Mouse (Mus musculus): Measurements from ENCODE around the gene Morc2a.

The Morc2a gene

DNA sequence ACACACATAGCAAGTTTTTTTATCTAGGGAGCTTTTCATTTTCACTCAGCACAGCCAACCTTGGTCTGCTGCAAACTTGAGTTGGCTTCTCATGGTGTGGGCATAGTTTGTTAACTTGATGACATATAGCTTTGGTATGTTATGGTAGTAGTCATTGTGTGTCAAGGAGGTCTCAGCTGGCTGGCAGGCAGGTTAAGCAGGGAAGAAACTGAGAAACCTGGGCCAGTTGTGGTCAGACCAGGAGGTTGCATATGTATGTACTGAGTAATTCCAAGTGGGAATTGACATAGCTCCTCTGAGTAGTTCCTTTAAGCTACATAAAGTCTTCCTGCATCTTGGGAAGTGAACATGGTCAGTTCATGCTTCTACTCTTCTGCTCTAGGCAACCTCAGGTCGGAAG, 35.2 kb downstream of the Morc2a start:
- in situ Hi-C loops (cut with MboI, MseI), result no loop called here

DNA sequence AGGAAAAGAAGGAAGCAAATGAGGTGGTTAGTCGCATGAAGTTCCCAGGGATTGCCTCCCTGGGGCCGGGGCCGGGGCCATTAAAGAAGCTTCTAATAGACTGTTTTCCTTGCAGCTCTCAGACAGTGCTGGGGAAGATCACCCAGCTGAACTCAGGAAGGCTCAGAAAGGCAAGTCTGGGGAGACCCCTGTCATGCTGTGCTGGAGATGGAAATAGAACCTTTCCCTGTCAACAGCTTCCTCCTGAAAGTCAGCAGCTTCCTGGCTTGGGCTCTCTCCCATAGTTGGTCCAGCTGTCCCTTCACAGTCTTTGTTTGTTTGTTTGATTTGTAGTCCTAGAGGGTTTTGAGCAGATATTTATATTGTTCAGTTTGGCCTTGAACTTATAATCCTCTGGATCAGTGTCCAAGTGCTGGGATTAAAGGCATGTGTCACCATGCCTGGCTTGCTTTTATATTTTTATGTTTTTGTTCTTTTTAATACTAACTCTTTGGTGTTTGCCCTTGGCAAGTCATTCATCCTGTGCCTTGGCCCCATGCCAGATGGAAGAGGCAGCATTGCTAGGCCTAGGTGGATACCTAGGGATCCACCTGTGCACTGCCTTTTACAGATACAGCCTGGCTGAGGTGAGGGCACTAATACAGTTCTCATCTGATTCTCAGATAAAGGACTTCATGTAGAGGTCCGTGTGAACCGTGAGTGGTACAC, 35.9 kb downstream of the Morc2a start:
- in situ Hi-C loops (cut with MboI, MseI), result no loop called here

DNA sequence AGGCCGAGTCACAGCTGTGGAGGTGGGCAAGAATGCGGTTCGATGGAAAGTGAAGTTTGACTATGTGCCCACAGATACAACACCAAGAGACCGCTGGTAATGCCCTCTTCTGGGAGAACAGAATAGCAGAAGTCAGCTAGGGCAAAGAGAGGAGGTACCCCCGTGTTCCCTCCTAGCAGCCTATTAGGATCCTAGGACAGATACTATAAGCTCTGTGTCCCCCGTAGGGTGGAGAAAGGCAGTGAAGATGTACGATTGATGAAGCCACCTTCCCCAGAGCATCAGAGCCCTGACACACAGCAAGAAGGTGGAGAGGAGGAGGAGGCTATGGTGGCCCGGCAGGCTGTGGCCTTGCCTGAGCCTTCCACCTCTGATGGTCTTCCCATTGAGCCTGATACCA, 36.4 kb downstream of the Morc2a start:
- in situ Hi-C loops (cut with MboI, MseI), result no loop called here

- in situ Hi-C loops (cut with MboI, MseI), result no loop called here
These were observed 37.3 kb downstream of the Morc2a start for GRCm38 (mm10) chr11:3686318-3686717.

GRCm38 (mm10) chr11:3686885-3687284, 37.9 kb downstream of the Morc2a start:
- in situ Hi-C loops (cut with MboI, MseI), result no loop called here

DNA sequence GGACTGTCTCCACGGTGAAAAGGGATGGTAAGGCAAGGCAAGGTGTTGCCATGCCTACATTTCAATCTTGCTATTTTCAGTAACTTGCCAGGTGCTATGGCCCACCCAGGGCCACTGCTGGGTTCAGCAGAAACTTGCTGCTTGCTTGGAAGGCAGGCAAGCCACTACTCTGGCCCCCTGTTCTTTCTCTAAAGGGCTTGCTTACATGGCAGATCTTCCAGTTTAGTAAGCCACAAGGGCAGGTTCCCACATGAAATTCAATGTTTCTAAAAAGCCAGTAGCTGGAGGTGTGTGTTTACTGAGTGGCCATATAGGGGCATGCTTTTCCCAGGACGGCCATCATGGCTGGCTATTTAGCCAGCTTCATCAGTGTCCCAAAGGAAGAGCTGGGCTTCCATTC, 42.8 kb downstream of the Morc2a start:
- in situ Hi-C loops (cut with MboI, MseI), result no loop called here

- in situ Hi-C loops (cut with MboI, MseI), result no loop called here
These were observed 47.2 kb downstream of the Morc2a start for GRCm38 (mm10) chr11:3696086-3696616.

DNA sequence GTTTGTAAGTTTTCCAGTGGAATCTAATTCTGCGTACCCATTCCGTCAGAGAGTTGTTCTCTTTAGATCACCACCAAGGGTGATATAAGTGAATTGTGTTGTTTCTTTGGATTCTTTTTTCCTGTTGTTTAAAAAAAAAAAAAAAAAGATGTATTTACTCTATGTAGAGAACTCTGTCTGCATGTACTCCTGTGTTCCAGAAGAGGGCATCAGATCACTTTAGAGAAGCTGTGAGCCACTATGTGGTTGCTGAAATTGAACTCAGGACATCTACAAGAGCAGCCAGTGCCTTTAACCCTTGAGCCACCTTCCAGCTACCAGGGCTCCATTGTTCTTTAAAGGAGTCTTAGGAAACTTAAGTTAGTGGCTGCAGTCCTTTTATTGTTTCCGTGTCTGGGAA, 48.5 kb downstream of the Morc2a start:
- in situ Hi-C loops (cut with MboI, MseI), result no loop called here

DNA sequence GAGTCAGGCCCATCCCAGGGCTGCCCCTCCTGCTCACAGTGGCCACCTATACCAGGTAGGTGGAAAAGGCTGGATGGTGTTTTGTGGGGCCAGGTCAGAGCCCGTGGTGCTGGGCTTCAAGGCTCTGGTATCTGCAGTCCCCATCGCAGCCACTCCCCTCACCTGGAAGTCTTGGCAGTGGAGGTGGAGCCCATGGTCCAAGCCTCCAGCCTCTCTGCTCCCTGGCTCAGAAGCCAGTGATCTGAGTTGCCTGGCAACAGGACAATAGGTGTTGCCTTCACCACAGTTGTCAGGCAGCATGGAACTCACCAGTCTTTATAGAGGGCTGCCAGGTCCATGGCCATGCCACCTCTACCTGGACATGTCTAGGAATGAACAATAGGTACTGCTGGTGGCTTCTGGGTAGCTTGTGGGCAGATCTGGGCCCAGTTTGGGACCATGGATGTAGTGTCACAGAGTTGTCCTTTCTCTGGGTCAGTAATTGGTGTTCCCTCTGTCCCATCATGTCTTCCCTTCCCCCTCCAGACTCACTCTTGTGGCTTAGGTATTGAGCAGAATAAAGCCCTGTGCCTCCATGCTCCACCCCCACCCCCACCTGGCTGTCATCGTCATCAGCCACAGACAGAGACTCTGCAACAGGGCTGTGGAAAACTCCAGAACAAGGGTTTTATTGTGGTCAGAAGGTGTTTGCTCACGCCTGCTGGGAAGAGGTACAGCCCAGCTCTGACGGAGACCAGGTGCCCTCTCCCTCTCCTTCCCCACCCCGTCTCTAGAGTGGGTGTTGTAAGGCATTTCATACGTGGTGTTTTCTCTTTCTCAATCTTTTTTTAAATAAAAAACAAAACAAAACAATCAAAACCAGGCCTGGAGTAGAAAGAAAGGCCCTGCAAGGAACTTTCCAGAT, 54.4 kb downstream of the Morc2a start:
- in situ Hi-C loops (cut with MboI, MseI), result no loop called here

DNA sequence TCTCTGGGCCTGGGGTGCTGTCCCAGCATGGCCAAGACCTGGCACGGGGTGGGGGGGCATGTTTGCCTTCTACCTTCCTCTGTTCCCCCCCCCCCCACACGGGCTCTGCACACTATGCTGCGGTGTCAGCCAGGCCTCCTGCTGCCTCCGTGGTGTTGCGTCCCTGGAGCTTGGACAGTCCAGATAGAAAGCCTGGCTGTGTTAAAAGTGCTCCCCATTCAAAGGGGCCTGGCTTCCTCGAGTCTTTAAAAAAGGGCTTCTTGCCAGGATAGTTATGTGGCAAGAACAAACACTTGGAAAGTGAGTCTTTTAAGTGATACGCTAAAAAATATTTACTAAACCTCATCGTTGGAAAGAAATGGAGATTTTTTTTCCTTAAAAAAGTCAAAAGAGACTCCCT, 55.4 kb downstream of the Morc2a start:
- in situ Hi-C loops (cut with MboI, MseI), result no loop called here

GRCm38 (mm10) chr11:3707057-3707456, 58.1 kb downstream of the Morc2a start:
- in situ Hi-C loops (cut with MboI, MseI), result no loop called here

DNA sequence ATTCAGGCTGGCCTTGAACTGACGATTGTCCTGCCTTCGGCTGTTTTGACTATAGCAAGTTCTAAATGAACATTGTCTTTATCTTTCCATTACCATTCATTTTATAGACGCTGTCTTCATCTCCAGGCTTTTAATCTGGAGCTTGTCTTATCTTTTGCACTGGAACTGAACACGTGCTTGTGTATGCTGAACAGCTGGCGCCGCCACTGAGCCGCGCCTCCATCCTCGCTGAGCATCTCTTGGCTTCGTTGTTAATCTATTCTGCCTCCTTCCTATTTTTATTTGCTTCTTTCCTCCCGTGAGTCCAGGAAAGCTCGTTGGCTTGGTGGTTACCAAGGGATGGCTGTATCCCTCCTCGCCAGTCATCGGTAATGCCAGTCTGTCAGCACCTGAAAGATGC, 61.2 kb downstream of the Morc2a start:
- in situ Hi-C loops (cut with MboI, MseI), result no loop called here

GRCm38 (mm10) chr11:3714486-3714885, 65.5 kb downstream of the Morc2a start:
- in situ Hi-C loops (cut with MboI, MseI), result no loop called here

- in situ Hi-C loops (cut with MboI, MseI), result loop anchor here (5.0 kb wide), 1 partner anchor 81 kb away; no protein-coding TSS in a partner anchor
These were observed 67.7 kb downstream of the Morc2a start for GRCm38 (mm10) chr11:3716662-3717061.

DNA sequence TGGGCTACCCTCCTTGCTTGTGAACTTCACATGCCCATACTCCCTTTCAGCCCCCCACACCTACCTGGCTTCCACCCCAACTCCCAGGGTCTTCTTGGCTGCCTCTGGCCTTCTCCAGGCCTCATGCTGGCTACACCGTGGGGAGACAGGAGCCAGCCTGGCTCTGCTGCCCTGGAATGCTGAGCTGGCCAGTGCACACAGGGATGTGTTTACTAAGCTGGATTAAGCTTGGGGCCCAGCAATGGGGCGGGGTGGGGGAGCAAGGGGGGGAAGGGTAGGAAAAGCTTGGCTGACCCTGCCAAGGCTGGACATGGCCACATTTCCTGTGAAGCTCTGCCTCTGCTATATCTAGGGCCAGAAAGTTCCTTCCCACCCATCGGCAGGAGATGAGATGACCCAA, 73.0 kb downstream of the Morc2a start:
- in situ Hi-C loops (cut with MboI, MseI), result no loop called here

GRCm38 (mm10) chr11:3722861-3723260, 73.9 kb downstream of the Morc2a start:
- in situ Hi-C loops (cut with MboI, MseI), result no loop called here

DNA sequence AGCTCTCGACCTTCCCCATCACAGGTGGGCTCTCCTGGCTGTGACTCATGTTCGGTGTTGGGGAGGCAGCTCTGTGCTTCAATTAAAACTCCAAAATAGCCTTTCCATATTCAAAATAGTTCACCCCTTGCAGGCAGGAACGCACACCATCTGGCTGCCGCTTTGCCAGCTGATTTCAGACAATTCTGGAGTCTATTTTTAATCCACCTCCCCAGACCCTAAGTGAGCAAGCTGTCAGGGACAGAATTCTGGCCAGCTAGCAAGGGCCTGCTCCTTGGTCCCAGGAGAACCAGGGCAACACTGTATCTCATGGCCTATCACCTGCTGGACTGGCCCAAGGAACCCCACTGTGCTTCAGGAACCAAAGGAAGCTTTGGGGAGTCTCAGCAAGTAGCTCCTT, 74.9 kb downstream of the Morc2a start:
- in situ Hi-C loops (cut with MboI, MseI), result no loop called here

GRCm38 (mm10) chr11:3724726-3725125, 75.7 kb downstream of the Morc2a start:
- in situ Hi-C loops (cut with MboI, MseI), result no loop called here

DNA sequence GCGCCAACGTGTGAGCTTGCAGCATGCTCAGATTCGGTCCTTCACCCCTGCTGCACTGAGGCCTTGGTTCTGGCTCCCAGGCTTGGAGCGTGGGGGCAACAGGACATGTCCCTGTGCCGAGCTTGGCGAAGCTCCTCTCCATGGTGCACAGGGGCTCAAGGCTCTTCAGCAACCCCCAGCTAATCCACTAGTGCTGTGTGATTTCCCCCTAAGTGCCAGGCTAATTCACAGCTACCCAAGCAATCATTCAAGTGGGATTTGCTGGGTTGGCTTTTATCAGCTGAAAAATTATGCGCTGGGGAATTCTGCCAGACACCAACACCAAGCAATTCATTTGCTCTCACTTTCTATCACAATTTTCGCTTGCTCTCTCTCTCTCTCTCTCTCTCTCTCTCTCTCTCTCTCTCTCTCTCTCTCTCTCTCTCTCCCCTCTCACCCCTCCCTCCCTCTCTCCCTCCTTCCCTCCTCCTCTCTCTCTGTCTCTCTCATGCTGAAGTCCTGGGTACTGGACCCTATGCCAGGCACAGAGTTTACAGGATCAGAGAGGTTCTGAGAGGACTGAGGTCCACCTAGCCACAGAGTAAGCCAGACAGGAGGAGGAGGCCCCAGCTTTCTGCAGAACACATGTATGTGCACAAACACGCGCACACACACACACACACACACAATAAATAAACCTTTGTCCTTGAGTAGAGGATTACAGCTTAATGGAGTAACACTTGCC, 76.5 kb downstream of the Morc2a start:
- in situ Hi-C loops (cut with MboI, MseI), result no loop called here

DNA sequence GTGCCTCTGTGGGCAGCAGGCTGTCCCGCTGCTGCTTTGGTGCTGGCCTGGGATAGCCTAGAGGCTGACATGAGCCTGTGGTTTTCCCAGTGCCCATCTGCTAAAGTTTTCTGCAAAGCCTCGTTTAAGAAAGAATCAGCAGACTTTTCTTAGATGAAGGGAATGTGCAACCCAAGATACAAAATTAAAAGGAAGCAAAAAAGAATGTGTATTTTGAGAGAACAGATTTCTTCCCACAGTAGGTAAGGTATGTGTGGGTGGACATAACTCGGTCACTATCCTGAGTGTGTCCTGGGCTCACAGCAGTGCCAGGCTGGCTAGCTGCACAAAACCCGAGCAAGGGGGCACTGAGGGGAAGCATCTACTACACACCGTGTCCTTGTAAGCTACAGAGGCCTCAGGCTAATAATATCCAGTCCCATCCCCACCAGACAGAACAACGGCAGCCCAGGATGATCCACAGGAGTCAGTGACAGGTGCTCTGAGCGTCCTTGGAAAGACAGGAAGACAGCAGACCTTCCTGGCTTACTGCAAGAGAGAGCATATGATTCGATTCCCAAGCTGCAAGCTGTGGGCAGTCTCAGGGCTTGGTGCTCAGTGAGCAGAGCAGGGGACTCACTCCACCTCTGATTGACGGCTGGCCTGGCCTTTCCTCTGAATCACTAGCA, 78.6 kb downstream of the Morc2a start:
- in situ Hi-C loops (cut with MboI, MseI), result no loop called here

DNA sequence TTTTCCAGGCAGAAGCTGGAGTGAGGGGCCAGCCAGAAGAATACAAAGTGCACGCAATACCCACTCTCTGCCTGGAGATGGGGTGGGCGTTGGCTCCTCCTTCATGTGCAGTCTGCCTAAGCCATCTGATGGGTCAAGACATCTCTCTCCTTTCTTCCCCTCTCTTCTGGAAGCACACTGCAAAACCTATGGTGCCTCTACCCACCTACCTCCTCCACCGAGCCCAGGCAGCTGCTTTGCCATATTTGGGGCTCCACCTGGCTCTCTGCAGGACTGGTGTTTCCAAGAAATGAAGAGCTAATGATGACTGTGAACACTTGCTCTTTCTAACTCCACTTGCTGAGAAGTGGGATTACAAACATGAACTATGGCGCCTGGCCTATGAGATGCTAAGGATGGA, 82.5 kb downstream of the Morc2a start:
- in situ Hi-C loops (cut with MboI, MseI), result no loop called here

All from T-helper 2 cell (primary cell).